Mouse (Mus musculus) kidney, adult 18-20 months (tissue): ENCODE measurements around the gene Sarnp.

ENCODE experiments used
- DNase-seq: peaks from one replicate; pipeline ENCODE4 v3.0.0; 2021

The Sarnp gene

DNA sequence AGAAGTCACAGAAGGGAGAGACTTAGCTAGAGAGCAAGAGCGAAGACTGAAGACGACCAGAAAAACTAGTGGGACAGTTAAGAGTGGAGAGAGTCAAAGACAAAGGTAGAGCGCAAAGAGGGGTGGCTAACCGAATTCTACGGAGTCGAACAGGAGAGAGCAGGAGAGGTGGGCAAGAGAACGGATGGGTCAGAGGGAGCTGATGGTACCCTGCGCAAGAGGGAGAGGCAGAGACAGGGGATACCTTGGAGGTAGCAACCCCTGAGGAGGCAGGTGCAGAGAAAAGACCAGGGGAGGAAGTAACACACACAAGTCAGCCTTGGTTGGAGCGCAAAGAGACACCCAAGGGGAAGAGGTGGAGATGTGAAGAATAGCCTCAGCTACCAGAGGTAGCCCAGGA is 75.1 kb downstream of the Sarnp start:
- no peak for DNase-seq

DNA sequence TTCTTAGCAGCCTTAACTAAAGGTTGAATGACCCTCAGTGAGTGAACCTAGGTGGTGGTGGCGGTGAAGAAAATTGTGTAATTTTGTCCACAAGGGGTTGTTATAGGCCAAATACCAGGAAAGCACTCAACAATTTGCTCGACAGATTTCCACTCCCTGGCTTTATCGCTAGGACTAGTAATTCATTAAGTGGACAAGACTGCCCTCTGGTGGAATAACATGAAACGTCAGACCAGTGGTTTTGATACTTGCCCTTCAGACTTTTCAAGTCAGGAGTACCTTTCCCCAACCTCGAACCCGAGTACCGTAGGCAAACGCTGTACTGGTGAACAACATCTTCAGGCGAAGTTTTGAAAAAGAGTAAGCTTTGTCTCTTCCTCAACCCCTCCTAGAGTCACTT is 78.3 kb downstream of the Sarnp start:
- DNase-seq, result peak; percentile 81

DNA sequence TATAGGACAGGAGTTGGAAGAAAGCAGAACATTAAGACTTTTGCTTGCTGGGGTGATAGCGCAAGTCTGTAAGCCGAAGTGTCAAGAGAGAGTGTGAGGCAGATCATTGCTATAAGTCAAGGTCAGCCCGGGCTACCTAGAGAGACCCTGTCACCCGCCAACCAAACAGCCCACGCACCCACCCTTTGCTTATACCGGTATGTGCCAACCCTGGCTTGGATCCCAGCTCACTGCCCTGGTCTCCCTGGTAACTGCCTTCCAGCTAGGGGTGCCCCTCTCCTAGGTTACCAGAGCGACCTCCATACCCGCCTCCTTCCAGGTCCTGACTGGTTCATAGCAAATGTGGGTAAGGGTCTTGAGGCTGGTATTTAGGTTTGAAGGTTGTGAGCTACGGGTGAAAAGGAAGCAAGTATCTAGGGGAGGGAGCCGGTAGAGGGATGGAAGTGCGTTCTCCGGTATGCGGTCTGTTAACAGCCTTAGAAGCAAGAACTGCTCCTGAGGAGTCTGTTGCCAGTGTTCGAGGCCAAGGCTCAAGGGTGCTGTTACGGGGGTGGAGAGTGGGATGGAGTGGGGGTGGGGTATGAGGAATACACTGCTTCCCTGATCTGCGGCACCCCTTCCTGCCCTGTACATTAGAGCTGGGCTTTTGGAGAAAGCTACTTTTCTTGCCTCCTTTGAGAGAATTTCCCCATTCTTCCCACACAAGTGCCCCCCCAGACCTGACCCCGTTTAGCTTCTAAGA is 79.0 kb downstream of the Sarnp start:
- peak; percentile 53 for DNase-seq

DNA sequence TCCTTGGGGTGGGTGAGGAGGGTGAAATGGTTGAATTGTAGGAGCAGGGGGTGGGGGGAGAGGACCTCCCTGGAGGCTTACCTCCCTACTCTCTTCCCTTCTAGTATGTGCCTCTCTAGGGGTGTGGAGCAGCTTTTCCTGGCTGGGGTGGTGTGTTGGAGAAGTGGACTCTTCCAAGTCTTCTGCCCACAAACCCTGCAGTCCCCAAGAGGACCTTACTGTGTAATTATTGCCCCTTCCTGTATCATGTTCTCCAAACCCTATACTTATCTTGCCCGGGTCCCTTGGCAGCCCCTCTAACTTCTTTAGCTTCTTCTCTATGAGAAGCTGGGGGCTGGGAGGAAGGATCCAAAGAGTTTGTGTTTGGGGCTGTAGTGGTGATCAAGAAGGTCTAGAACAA is 79.7 kb downstream of the Sarnp start:
- DNase-seq, result no peak

DNA sequence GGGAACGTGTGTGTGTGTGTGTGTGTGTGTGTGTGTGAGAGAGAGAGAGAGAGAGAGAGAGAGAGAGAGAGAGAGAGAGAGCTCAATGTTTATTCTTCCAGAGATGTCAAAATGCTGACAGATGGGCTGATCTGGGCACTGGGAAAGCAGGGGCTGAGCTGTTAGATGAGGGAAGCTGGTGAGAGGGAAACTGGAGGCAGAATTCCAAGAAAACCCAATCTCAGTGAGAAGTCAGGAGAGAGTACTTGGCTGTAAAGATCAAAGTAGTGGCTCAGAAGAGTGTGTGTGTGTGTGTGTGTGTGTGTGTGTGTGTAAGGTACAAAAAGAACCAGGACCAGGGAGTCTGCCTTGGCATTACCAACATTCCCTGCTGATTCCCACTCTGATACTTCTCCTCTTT is 80.4 kb downstream of the Sarnp start:
- DNase-seq, result no peak

DNA sequence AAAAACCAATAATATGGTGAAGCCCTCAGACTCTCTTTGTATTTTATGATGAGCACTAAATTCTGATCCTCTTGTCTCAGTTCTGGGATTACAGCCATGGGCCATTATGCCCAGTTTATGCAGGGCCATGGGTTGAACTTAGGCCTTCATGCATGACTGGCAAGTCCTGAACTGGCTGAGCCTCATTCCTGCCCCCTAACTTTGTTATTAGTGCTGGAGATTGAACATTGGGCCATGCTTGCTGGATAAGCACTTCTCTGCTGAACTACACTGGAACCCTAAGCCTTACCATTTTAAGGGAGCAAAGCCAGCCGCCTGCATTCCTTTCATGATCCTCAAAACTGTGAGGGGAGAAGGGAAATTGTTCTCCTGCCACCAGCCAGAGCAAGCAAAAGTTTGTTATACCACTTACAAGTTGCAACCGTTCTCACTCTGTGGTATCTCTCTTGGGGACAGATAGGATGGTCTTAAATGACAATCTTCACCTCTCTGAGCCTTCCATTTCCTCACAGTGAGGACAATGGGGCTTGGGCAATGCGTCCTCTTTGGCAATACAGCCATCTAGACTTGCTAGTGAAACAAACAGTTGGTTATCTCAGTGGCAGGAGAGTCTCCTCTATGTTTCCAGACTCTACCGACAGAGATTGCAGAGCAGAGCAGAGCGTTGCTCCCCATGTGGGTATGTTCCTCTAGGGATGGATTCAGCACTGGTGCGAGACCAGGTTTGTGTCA is 82.8 kb downstream of the Sarnp start:
- no peak for DNase-seq

DNA sequence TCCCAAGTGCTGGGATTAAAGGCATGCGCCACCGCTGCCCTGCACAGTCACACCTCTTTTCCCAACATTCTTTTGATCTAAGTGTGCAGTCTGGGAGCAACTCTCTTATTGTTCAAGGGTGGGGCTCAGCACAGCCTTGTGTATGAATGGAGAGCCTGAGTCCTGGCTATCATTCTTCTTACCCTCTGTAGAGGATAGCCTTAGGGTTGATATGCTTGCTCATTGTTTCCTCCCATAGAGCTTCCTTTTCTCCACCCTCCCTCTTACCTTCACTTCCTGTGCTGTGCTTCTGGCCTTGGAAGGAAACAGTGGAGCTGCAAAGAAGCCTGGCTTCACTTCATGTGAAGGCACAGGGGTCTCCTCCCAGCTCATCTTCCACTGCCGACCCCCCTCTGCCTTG is 83.6 kb downstream of the Sarnp start, which contains the start of gene Cd63:
Gene Cd63 (plus strand): TSS at position 292 of the 400 bp plus-strand sequence.
- no peak for DNase-seq

DNA sequence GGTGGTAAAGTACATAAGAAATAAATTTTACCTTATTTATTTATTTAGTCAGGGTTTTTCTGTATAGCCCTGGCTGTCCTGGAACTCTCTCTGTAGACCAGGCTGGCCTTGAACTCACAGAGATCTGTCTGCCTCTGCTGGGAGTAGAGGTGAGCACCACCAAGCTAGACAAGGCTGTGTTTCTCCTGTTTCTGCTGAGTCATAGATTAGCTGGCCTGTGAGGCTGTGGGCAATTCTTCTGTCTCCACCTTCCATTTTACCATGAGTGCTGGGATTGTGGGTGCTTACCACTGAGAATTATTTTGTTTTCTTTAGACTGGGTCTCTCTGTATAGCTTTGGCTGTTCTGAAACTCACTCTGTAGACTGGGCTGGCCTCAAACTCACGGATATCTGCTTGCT is 84.3 kb downstream of the Sarnp start:
- no peak for DNase-seq

DNA sequence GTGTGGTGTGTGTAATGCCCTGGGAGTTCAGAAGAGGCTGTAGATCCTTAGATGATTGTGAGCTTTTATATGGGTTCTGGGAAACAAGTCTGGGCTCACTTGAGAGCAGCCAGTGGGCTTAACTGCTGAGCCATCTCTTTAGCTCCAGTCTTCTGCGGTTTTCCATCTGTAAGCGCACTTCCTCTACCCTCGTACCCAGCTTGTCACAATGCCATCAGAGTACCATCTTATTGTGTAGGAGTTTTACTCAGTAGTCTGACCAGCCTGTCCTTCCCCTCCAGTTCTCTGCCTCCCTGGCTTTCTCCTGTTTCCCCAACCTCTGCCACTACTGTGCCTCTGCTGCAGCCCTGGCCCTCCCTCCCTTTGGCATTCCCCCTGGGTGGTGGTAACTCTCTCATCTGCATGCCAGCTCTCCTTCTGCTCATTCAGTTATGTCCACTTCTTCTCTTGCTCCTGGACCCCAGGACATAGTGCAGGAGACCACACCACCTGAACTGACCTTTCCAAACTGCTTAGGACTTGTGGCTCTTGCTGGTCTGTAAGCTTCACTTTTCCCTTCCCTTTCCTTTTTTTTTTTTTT is 85.4 kb downstream of the Sarnp start:
- no peak for DNase-seq

DNA sequence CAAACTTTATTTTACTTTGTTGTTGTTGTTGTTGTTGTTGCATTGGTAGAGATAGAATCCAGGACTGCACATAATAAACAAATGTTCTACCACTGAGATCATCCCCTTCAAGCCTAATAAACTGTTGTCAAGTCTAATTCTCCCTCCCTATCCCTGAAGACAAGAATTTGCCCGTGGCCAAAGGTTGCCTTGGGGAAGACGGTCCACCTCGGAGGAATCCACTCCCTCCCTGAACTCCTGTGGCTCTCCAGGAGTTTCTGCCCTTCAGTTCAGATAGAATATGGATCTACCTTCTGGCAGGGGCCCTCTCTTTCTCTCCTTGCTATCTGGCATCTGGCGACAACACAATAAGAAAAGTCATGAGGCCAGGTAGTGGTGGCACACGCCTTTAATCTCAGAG is 87.7 kb downstream of the Sarnp start:
- DNase-seq, result no peak

DNA sequence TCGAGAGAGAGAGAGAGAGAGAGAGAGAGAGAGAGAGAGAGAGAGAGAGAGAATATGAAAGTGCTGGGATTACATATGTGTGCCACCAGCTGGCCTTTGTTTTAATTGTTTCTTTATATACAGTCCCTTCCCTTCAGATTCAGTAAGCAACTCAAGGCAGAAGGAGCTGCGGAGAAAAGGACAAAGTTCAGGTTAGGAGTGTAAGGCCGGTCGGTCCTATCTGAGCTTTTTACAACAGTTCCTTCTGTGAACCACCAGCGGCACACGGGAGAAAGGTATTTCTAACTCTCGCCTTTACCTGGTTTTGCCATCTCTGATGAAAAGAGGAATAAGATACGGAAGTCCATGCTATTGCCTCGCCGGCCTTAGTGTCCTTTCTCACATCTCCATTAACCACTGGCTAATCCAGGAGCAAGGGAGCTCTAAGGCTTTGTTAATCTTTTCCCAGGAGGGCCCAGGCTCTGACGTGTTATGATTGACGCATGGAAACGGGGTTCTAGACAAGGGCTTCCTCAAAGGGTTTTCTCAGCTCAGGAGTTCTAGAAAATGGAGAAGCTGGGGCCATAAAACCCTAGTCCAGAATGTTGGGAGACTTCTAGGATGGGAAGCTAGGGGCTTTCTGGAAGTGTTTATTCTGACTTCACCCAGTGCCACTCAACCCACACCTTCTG is 91.8 kb downstream of the Sarnp start:
- peak; percentile 78 for DNase-seq

DNA sequence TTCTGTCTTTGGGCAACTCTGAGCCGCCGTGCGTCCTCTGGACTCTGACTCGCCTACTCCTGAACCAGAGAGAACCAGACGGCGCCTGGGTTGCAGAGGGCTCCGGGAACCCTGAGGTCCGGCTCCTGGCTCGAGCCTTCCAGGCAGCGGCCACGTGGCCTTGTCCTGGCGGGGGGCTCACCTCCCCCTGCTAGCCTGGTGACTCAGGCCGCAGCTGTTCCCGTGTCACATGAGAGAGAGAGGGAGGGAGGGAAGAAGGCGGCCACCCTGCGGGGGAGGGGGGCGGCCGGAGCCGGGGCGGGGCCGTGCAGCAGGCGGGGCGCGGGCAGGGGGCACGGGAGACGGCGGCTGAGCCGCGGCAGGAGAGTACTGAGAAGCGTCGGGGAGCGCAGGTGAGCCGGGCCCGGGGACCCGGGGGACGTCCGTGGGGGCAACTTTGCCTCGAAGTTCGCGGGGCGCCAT is 92.5 kb downstream of the Sarnp start:
- DNase-seq, result peak; percentile 89

DNA sequence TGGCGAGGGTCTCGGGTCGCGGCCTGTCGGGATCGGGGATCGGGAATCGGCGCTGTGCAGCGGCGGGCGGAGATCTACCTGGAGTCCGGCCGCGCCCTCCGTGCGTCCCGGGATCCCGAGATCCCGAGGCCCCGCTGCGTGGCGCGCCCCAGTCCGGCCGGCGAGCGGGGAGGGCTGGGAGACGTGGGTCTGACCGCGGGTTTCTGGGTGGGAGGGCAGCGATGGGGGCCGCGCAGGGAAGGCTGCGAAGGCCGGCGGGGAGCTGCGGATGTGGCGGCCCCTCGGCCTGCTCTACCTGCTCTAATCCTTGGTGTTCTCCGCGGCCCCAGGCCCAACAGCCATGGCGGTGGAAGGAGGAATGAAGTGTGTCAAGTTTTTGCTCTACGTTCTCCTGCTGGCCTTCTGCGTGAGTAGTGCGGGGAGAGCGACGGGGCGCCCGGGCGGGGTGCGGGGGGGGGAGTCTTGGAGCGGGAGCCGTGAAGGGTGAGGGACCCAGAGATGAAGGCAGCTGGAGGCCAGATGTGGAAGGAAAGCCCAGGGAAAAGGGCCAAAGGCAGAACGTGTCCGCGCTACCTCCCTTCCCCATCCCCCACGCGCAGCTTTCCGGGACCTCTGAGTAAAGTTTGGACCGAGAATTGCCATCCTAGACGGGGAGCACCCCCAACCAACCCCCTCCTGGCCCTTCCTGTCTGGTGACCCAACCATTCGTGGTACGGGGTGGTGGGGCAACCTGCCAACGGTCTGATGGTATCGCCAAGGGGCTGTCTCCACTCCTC is 93.1 kb downstream of the Sarnp start:
- DNase-seq, result peak; percentile 67

DNA sequence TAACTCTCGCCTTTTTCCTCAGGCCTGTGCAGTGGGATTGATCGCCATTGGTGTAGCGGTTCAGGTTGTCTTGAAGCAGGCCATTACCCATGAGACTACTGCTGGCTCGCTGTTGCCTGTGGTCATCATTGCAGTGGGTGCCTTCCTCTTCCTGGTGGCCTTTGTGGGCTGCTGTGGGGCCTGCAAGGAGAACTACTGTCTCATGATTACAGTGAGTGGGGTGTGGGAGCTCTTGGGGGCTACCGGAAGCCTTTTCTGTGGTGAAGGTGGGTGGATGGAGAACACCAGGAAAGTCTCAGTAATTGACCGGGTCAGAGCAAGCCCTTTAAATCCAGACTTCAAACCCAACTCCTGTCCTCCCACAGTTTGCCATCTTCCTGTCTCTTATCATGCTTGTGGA is 94.3 kb downstream of the Sarnp start:
- peak; percentile 33 for DNase-seq

DNA sequence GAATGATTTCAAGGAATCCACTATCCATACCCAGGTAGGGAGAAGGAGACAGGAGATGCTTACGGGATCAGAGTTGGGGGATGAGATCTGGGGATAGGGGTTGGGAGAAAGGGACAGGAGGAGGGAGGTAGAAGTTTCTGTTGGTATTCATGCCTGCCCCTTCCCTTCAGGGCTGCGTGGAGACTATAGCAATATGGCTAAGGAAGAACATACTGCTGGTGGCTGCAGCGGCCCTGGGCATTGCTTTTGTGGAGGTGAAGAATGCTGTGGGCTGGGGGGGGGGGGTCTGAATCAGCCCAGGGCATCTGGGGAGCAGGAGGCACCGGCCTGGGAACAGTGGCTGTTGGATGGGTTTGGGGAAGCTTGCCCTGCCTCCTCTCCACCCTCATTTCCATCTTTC is 95.1 kb downstream of the Sarnp start:
- DNase-seq, result no peak

DNA sequence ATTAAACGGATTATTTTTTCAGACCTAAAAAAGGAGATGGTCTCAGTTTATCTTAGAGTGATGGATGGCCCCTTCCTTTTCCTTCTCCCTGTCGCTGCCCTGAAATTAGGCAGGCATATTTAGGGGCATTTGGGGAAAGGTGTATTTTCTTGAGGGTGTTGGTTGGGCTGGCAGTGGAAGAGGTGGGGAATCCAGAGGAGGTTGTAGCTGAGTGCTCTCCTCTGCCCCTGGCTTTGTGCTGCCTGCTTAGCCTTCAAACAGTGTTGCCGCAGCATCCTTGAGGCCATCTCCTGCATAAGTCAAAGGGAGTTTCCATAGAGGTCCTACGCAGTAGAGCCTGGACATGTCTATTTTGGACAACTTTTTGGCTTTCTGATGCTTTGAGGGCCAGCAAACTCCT is 95.7 kb downstream of the Sarnp start:
- DNase-seq, result no peak

DNA sequence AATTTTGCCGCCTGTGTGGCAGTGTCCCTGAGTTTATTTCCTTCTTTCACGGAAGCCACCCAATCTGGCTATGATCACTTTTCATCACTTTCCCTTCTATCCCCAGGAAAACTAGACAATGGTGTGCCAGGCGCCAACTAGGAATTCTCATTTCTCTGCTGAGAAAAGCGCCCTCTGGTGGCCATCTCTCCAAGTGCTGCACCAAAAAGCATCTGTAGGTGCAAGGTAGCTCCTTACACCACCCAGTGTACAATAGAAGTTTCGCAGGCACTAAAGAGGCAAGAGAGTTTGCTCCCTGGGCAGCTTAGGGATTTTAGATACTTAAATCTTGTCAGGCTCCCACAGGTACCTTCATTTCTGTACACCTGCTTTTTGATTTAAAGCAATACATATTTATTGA is 96.1 kb downstream of the Sarnp start:
- DNase-seq, result peak; percentile 93

DNA sequence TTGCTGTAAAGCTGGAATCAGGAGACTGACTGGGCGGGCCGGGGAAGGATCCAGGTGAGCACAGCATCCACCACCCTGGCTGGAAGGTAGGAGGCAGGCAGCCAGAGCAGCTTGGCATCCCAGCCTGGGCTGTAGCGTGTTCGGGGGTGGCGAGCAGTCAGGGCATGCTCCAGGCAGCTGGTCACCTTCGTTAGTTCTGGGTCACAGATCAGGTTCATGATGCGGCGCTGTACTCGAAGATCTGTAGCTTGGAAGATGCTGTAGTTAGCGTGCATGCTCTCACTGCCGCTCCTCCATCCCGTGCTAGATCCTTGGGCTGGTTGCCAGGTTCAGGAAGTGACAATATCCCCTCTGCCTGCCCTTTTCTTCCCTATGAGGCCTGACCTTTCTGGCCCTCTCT is 96.6 kb downstream of the Sarnp start:
- no peak for DNase-seq

DNA sequence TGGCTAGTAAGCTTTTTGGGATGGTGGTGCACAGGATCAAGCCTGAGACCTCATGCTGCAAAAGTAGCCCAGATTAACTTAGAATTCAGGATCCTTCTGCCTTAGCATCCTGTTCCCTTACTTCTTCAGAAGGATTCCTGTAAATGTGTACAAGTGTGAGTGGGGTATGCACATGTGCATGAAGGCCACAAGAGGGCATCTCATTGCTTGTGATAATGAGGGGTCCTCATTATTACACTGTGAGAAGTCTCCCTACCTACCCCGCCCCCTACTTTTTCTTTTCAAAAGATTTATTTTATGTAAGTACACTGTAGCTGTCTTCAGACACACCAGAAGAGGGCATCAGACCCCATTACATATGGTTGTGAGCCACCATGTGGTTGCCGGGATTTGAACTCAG is 98.4 kb downstream of the Sarnp start:
- DNase-seq, result no peak

DNA sequence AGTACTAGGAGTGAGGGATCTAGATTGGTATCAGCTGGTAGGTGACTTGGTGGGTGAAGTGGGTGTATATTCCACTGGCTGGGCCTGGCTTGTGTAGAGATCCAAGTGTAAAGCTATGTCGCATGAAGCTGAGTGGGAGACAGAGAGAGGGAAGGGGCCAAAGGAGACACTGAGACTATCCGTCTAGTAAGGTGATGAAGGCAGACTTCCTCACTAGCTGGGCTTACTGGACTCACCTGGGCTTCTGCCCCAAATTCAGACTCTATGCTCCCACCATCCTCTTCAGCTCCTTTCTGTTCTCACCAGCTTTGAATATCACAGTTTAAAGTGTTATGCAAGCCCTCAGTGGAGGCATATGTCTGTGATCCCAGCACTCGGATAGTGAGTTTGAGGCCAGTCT is 99.5 kb downstream of the Sarnp start:
- DNase-seq, result no peak

DNA sequence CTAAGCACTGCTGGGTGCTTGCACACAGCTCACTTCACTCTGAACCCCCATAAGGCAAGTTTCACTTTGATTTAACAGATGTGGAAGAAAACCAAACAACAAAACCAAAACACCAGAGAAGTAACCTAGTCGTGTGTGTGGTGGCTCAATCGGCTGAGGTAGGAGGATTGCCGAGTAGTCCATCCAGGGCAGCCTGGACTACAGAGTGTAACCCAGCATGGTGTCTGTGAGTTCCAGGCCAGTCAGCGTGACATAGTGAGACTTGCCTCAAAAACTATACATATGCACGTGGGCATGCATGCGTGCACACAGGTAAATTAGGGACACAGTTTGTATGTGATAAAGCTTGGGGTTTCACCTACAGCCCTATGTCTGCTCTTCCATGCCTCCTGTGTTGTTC is 100.3 kb downstream of the Sarnp start:
- no peak for DNase-seq

DNA sequence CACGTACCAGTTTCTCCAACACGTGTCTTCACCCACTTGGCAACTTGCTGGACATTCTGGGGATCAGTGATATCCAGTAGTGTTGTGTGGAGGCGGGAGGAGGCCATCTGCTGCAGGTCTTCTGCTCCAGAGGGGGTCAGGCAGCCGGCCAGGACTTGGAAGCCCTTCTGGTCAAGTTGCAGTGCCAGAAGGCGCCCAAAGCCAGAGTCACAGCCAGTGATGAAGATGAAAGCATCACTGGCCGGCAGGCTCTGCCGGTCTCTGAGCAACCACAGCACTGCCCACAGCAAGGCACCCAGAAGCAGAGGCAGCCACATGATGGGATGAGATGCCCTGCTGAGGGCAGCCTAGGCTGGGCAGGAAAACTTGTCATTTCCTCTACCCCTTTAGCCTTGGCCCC is 101.1 kb downstream of the Sarnp start:
- DNase-seq, result peak; percentile 58

DNA sequence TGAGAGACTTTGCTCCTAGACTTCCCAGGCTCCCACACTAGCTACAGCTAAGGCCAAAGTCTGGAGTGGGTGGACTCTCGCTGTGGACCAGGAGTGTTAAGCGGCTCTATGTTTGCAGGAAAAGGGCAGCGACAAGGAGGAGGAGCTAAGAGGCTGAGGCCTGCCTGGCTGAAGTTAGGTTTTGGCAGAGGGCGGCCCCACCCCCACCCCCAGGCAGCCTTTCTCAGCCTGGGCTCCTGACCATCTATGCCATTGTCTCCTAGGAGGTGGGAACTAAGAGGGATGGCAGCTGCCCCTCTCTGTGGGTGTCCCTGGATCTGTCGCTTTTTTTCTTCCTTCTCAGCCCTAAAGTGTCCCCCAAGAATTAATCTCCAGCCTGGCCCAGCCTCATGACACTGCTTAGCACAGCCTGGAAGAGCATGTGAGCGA is 102.1 kb downstream of the Sarnp start:
- peak; percentile 77 for DNase-seq
